Mouse (Mus musculus) inflammation-experienced regulatory T-cells, adult 16 weeks (primary cell): Measurements from ENCODE around the gene Vim. TPM values are rescaled to one million over a fixed set of nuclear protein-coding genes. Genes with fewer than 3 reads are reported as not detected.

Experiments
- polyA plus RNA-seq: library from polyadenylated mRNA; unstranded; fragments of 100-300 nt; shearing (Covaris generic); gene quantifications from one replicate; pipeline ENCODE4 v1.2.1, GENCODE M21; 2017

Gene Vim
- polyA plus RNA-seq, result 448 TPM

GRCm38 (mm10) chr2:13573408-13574065, at the start of gene Vim:
Gene Vim (plus strand): TSS chr2:13573927.

GRCm38 (mm10) chr2:13544193-13544824, 29.4 kb upstream of the Vim start, which contains the start of gene Trdmt1:
Gene Trdmt1 (minus strand): TSS chr2:13544668.

Other genes with a start within 250 kb of the Vim start
- gene Cubn, start 82.1 kb upstream of the Vim start, polyA plus RNA-seq, result 0.12 TPM
- gene Trdmt1, start 29.3 kb upstream of the Vim start, polyA plus RNA-seq, result 14.2 TPM
- 11.9 TPM for gene St8sia6, start 220.1 kb downstream of the Vim start, polyA plus RNA-seq